Mouse (Mus musculus) C2C12 (cell line): ENCODE measurements around the gene Klf16. TPM values are rescaled to one million over a fixed set of nuclear protein-coding genes. Genes with fewer than 3 reads are reported as not detected.
A peak's percentile ranks its signal among the peaks of the same experiment; 100 is the strongest.

Experiments used
- H3K27me3 ChIP-seq: one replicate; pipeline ENCODE4 v1.6.1; 2011; ENCODE audit not compliant: control insufficient read depth, insufficient read depth, insufficient read length
- H3K36me3 ChIP-seq: one replicate; pipeline ENCODE4 v1.6.1; 2011; ENCODE audit not compliant: control insufficient read depth, insufficient read depth
- H3K4me3 ChIP-seq: one replicate; pipeline ENCODE4 v1.5.1; 2011; ENCODE audit warnings: mild to moderate bottlenecking, control low read depth; ENCODE audit not compliant: poor library complexity, insufficient read depth, severe bottlenecking
- H3K79me2 ChIP-seq: one replicate; pipeline ENCODE4 v1.6.1; 2011; ENCODE audit not compliant: control insufficient read depth, insufficient read depth
- H3K79me3 ChIP-seq: one replicate; pipeline ENCODE4 v1.6.1; 2011; ENCODE audit warnings: low read depth, control low read depth
- H3ac ChIP-seq: one replicate; pipeline ENCODE3; 2011; ENCODE audit warnings: low read depth; ENCODE audit not compliant: control insufficient read depth, insufficient read length
- CEBPB ChIP-seq: IDR thresholded peaks from one replicate; pipeline ENCODE4 v1.6.1; 2011; ENCODE audit warnings: low read depth, mild to moderate bottlenecking, control low read depth, moderate library complexity
- CTCF ChIP-seq: IDR thresholded peaks from one replicate; pipeline ENCODE4 v1.5.1; 2011; ENCODE audit not compliant: control insufficient read depth, insufficient read depth, insufficient read length
- FOSL1 ChIP-seq: IDR thresholded peaks from one replicate; pipeline ENCODE4 v1.8.0; 2011; ENCODE audit warnings: mild to moderate bottlenecking, low read length; ENCODE audit not compliant: poor library complexity, insufficient read depth, severe bottlenecking
- MAX ChIP-seq: IDR thresholded peaks from one replicate; pipeline ENCODE4 v1.6.1; 2011; ENCODE audit warnings: mild to moderate bottlenecking, control low read depth
- MYOD1 ChIP-seq: IDR thresholded peaks from one replicate; pipeline ENCODE4 v1.6.1; 2011; ENCODE audit warnings: low read depth; ENCODE audit not compliant: control insufficient read depth, insufficient read length
- MYOG ChIP-seq: IDR thresholded peaks from one replicate; pipeline ENCODE4 v1.6.1; 2011; ENCODE audit not compliant: control insufficient read depth, insufficient read length; ENCODE audit errors: extremely low read depth
- USF1 ChIP-seq: IDR thresholded peaks from one replicate; pipeline ENCODE4 v1.6.1; 2011; ENCODE audit warnings: low read depth, mild to moderate bottlenecking, control low read depth, moderate library complexity
- polyA plus RNA-seq: library from polyadenylated mRNA; unstranded; fragments of >200 nt; fragmentation: generic; extraction: Trizol; gene quantifications from one replicate; pipeline ENCODE4 v1.2.1, GENCODE M21; 2012; ENCODE audit warnings: missing spikeins

Gene Klf16
- polyA plus RNA-seq, 1 experiment, result 21.0 TPM

- Histone ChIP-seq H3K79me2 (peaks cover 32% of the 10 kb centered on the region), H3K4me3 (no peak overlapping the region), H3K79me3 (peaks cover 21% of the 10 kb centered on the region), H3ac (no peak overlapping the region), H3K36me3 (peaks cover 8% of the 10 kb centered on the region), H3K27me3 (no peaks in the 10 kb centered on the region)
- TF ChIP-seq MYOG (no peak), USF1 (no peak), CEBPB (no peak), MAX (no peak), FOSL1 (no peak), MYOD1 (peak; percentile 78), CTCF (peak; percentile 92)
Observed at GRCm38 (mm10) chr10:80566375-80567092, 10.6 kb downstream of the Klf16 start.

- no peaks in the 10 kb centered on the region for H3K27me3 ChIP-seq
- no peaks in the 10 kb centered on the region for H3K36me3 ChIP-seq
- H3K79me3 ChIP-seq, result peaks cover 46% of the 10 kb centered on the region
- H3K79me2 ChIP-seq, result peaks cover 51% of the 10 kb centered on the region
- TF ChIP-seq CTCF (peak; percentile 52), FOSL1 (no peak), MAX (peak; percentile 99), CEBPB (no peak), USF1 (no peak), MYOD1 (no peak), MYOG (no peak)
- H3K4me3 ChIP-seq, result peak within 1 kb of the TSS; percentile 99
- peak within 1 kb of the TSS; percentile 75 for H3ac ChIP-seq
Observed at GRCm38 (mm10) chr10:80561116-80561944, 15.8 kb downstream of the Klf16 start, which contains the start of gene Rexo1. Gene Rexo1 (minus strand): TSS chr10:80561560.

GRCm38 (mm10) chr10:80560621-80561020 is 16.5 kb downstream of the Klf16 start:
- peaks cover 58% of the 10 kb centered on the region for H3K79me2 ChIP-seq
- TF ChIP-seq CEBPB, result no peak
- no peak for TF ChIP-seq CTCF
- TF ChIP-seq MYOG, result no peak
- no peak for TF ChIP-seq FOSL1
- TF ChIP-seq MYOD1, result no peak
- TF ChIP-seq USF1, result no peak
- TF ChIP-seq MAX, result no peak
- peak overlapping the region; percentile 75 for H3ac ChIP-seq

GRCm38 (mm10) chr10:80559431-80559830 is 17.7 kb downstream of the Klf16 start:
- H3ac ChIP-seq, result no peak overlapping the region
- peaks cover 70% of the 10 kb centered on the region for H3K79me2 ChIP-seq
- no peaks in the 10 kb centered on the region for H3K27me3 ChIP-seq
- no peak for TF ChIP-seq CTCF
- no peak for TF ChIP-seq MYOD1
- TF ChIP-seq MAX, result no peak
- H3K4me3 ChIP-seq, result no peak overlapping the region
- H3K36me3 ChIP-seq, result no peaks in the 10 kb centered on the region
- H3K79me3 ChIP-seq, result peaks cover 60% of the 10 kb centered on the region

More at GRCm38 (mm10) chr10:80560621-80561020, 16.5 kb downstream of the Klf16 start:
- Histone ChIP-seq H3K27me3 (no peaks in the 10 kb centered on the region), H3K4me3 (peak overlapping the region; percentile 99), H3K36me3 (no peaks in the 10 kb centered on the region), H3K79me3 (peaks cover 49% of the 10 kb centered on the region)

- TF ChIP-seq USF1 (no peak), CTCF (peak; percentile 70)
- Histone ChIP-seq H3K27me3 (no peaks in the 10 kb centered on the region), H3K79me3 (peaks cover 74% of the 10 kb centered on the region), H3K79me2 (peaks cover 90% of the 10 kb centered on the region), H3K4me3 (no peak overlapping the region), H3ac (no peak overlapping the region), H3K36me3 (no peaks in the 10 kb centered on the region)
Observed at GRCm38 (mm10) chr10:80557346-80557965, 19.7 kb downstream of the Klf16 start.

GRCm38 (mm10) chr10:80553997-80554396 is 23.1 kb downstream of the Klf16 start:
- H3K36me3 ChIP-seq, result no peaks in the 10 kb centered on the region
- peaks cover 83% of the 10 kb centered on the region for H3K79me2 ChIP-seq
- no peak overlapping the region for H3ac ChIP-seq
- no peak overlapping the region for H3K4me3 ChIP-seq
- H3K79me3 ChIP-seq, result peaks cover 60% of the 10 kb centered on the region
- no peaks in the 10 kb centered on the region for H3K27me3 ChIP-seq
- no peak for TF ChIP-seq FOSL1
- TF ChIP-seq USF1, result no peak
- TF ChIP-seq CTCF, result no peak
- TF ChIP-seq MAX, result no peak
- TF ChIP-seq CEBPB, result no peak
- TF ChIP-seq MYOG, result no peak
- TF ChIP-seq MYOD1, result no peak
